Mouse (Mus musculus) urinary bladder, postnatal 36 days (tissue): ENCODE results near the gene Adsl.
A peak's percentile ranks its signal among the peaks of the same experiment; 100 is the strongest.

Source experiments
- DNase-seq, 2 experiments: peaks; one replicate each; pipeline ENCODE4 v3.0.0; 2022; ENCODE audit warnings: low spot score in 2 of 2, mixed read lengths in 1 of 2

Adsl gene

DNA sequence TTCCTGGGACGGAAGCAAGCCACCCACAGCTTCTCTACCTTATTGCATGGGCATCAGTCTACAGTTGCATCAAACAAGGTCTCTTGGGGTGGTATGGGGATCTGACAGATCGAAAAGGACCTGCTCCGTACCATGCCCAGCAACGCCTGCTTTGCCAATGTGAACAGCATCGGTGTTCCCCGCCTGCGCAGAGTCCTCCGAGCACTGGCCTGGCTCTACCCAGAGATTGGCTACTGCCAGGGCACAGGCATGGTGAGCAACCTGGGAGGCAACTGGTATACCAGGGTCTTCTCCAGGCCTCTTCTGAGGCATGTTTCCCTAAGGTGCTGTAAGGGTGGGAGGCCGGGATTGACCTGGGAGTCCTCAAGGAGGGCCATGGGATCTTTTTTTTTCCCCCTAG, 59.0 kb downstream of the Adsl start:
- no peak for DNase-seq

DNA sequence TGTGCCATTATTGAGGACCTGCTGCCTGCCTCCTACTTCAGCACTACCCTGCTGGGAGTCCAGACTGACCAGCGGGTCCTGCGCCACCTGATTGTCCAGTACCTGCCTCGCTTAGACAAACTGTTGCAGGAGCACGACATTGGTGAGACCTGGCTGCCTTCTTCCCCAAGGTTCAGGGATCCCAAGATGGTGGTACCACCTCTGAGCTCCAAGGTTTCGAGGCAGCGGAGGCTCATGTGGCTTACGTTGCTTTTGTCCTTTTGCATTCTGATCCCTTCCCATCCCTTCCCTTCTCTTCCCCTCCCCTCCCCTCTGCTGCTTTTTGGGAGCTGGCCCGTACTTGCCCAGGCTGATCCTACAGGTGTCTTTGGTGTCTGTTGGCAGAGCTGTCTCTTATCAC, 59.6 kb downstream of the Adsl start:
- no peak for DNase-seq

DNA sequence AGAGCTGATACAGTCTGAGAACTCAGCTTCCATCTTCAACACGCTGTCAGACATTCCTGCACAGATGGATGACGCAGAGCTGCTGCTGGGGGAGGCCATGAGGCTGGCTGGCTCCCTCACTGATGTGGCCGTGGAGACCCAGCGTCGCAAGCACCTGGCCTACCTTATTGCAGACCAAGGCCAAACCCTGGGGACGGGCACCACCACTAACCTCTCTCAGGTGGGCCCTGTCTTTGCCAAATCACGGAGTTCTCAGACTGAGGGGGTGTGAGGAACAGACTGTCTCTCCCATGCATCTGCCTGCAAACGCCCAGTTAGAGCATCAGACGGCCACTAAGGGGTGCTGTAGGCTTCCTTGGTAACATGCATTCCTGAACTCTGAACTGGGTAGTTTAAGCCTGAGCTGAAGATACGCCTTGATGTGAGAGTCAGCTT, 60.4 kb downstream of the Adsl start:
- DNase-seq, result no peak

DNA sequence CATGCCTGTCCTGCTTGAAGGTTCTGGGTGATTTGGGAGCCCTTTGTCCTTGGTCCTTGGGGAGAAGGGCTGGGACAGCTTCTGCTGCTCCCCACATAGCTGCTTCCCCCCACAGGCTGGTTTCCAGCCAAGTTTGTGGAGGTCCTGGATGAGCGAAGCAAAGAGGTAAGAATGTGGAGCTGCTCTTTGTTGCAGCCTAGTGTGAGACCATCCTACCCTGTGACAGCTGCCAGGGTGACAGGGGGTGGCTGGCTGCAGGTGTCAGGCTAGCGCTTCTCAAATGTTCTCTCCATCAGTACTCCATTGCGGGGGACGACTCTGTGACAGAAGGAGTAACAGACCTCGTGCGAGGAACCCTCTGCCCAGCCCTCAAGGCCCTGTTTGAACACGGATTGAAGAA, 61.8 kb downstream of the Adsl start:
- DNase-seq, result no peak

DNA sequence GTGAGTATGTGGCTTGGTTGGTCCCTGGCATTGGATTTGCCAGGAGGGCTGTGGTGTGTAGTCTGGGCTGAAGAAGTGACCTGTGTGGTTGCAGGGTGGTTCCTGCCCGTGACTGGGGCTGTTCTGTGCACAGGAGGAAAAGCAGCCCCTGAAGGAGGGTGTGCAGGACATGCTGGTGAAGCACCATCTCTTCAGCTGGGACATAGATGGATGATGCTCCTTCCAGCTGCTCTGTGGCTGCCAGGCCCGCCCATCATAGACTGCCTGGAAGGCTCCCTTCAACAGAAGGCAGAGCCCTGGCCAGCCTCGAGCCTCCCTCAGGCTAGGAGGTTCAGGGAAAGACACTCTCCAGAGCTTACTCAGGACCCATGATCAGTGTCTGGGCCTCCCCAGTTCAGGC, 63.2 kb downstream of the Adsl start:
- no peak for DNase-seq

GRCm38 (mm10) chr15:81012359-81012758, 64.1 kb downstream of the Adsl start:
- DNase-seq, result no peak

DNA sequence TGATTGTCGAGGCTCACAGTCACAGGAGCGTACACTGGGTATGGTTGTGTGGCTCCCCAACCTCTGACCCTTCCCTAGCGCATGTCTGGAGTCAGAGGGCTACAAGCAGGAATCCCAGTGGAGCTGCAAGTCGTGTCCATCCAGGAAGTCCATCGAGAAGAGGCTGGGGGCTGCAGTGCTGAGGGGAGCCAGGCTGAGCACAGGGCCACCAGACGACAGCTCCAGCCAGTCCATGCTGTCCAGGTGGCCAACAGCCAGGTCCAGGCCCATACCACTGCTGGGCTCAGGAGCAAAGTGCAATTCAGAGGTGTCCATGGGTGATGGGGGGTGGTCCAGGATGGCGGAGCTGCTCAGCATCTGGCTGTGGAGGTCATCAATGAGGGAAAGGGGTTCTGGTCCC, 64.9 kb downstream of the Adsl start:
- no peak for DNase-seq

DNA sequence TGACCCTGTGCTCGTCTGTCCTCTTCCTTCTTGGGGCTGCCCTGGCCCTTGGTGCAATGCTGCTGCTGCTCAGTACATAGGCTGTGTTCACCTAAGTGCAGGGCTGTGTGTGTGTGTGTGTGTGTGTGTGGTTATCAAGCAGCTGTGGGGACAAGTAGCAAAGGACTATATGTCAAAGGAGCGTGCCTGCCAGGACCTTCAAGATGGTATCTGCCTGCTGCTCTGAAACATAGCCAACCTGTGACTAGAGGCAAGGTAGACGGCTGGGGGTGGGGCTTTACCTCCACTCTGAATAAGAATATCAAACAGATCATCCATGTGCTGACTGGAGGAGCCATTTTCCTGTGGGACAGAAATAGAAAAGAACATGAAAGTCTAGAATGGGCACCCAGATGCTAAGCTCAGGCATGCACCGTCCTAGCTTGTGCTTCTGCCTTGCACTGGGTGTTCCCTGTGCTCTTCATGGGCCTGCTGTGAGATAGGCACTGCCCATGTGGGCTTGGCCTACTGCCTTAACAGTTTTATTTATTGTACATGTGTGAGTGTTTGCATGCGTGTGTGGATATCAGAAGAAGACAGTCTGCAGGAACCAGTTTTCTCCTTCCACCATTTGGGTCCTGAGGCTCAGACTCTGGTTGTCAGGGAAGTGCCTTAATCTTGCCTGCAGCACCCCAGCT, 66.9 kb downstream of the Adsl start:
- peak; percentile 35 to 53 for DNase-seq

DNA sequence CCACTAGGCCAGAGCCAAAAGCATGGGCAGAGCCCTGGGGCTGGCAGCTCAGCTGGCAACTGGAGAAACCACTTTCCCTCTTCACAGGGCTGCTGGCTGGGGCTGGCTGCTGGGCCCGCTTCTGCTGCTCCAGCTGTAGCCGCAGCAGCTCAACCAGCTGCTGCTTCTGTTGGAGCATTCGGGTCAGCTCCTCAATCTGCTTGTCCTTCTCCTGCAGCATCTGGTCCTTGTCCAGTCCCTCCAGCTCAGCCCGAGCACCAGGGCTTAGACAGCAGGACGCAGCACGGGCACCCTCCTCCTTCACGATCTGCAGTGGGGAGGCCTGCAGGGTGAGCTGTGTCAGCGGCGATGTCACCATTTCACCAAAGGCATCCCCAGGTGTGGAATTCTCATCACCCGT, 68.2 kb downstream of the Adsl start:
- DNase-seq, result no peak

DNA sequence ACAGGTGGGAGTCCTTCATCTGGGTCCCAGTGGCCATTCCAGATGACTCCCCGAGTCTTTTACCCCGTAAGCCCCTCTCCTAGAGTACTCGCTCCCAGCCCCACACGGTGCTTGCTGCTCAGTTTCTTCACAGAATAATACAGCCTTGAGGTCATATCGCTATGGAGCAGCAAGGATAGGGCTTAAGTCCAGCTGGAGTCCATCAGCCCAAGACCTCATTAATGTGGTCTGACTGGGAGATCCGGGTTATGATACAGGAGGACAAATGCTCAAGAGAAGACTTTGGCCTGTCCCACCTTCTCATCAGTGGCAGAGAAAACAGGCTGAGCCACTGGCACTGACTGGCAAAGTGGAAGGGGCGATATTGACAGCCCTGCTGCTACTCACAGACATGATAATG, 69.0 kb downstream of the Adsl start:
- DNase-seq, result no peak
